Mouse (Mus musculus) heart, postnatal 0 days (tissue): ENCODE measurements around the gene Adora1. TPM values are rescaled to one million over a fixed set of nuclear protein-coding genes. Genes with fewer than 3 reads are reported as not detected.

Experiments used
- ATAC-seq: fragments of 200-750 bp; cut with Nextera tagmentation; 2 replicates; pipeline ENCODE4 v1.8.0; 2017; ENCODE audit warnings: low read depth, moderate number of reproducible peaks, moderate library complexity; ENCODE audit not compliant: insufficient read depth
- DNase-seq: peaks from one replicate; pipeline ENCODE4 v3.0.0-alpha.2; 2016; ENCODE audit warnings: low spot score
- H3K27ac ChIP-seq: fragments of 300-500 bp; sonication (generic); 2 replicates; pipeline ENCODE4 v1.5.1; 2014; ENCODE audit warnings: low read depth, mild to moderate bottlenecking
- H3K27me3 ChIP-seq: fragments of 300-500 bp; sonication (generic); 2 replicates; pipeline ENCODE4 v1.6.1; 2014; ENCODE audit warnings: low read length, mixed read lengths; ENCODE audit not compliant: control insufficient read depth, insufficient read depth
- H3K36me3 ChIP-seq: fragments of 300-500 bp; sonication (generic); replicated peaks from 2 replicates; pipeline ENCODE4 v1.6.1; 2014; ENCODE audit warnings: low read length, mixed read lengths; ENCODE audit not compliant: control insufficient read depth, insufficient read depth
- H3K4me1 ChIP-seq: fragments of 300-500 bp; sonication (generic); 2 replicates; pipeline ENCODE4 v1.6.1; 2014; ENCODE audit warnings: antibody characterized with exemption; ENCODE audit not compliant: control insufficient read depth, insufficient read depth
- H3K4me2 ChIP-seq: fragments of 300-500 bp; sonication (generic); 2 replicates; pipeline ENCODE4 v1.6.1; 2014; ENCODE audit warnings: low read depth, mild to moderate bottlenecking, low read length, moderate library complexity
- H3K4me3 ChIP-seq: fragments of 300-500 bp; sonication (generic); 2 replicates; pipeline ENCODE4 v1.5.1; 2014; ENCODE audit warnings: low read depth, low read length
- H3K9ac ChIP-seq: fragments of 300-500 bp; sonication (generic); replicated peaks from 2 replicates; pipeline ENCODE4 v1.6.1; 2014; ENCODE audit warnings: low read depth, low read length, mixed read lengths
- H3K9me3 ChIP-seq: fragments of 300-500 bp; sonication (generic); replicated peaks from 2 replicates; pipeline ENCODE4 v1.6.1; 2016; ENCODE audit warnings: low read length; ENCODE audit not compliant: control insufficient read depth
- CTCF ChIP-seq: IDR thresholded peaks from 2 replicates; pipeline ENCODE4 v1.5.1; 2016; ENCODE audit warnings: antibody characterized with exemption, control low read depth, low read depth
- EP300 ChIP-seq: IDR thresholded peaks from 2 replicates; pipeline ENCODE4 v1.6.1; 2016; ENCODE audit warnings: antibody characterized with exemption, low read depth
- WGBS: fragments of 180-500 bp; shearing (Covaris S2); extraction: QIAGEN DNeasy Blood & Tissue Kit; methylation state at CpG from one replicate; pipeline ENCODE4 v1.1.7; 2014; 5-methylcytosine and 5-hydroxymethylcytosine counted together
- polyA plus RNA-seq: library from polyadenylated mRNA; unstranded; fragments of >200 nt; fragmentation: Nextera tagmentation; extraction: Ambion mirVana; gene quantifications from 2 replicates; pipeline ENCODE4 v1.2.1, GENCODE M21; 2015
- total RNA-seq: library from RNA; depleted of rRNA; stranded (reverse); fragments of >200 nt; gene quantifications from 2 replicates; pipeline ENCODE4 v1.2.3, GENCODE M21; 2014; ENCODE audit warnings: low replicate concordance

Adora1 gene
- total and polyA plus RNA-seq, 2 experiments from 2014 or later: 12.9 to 29.2 TPM

DNA sequence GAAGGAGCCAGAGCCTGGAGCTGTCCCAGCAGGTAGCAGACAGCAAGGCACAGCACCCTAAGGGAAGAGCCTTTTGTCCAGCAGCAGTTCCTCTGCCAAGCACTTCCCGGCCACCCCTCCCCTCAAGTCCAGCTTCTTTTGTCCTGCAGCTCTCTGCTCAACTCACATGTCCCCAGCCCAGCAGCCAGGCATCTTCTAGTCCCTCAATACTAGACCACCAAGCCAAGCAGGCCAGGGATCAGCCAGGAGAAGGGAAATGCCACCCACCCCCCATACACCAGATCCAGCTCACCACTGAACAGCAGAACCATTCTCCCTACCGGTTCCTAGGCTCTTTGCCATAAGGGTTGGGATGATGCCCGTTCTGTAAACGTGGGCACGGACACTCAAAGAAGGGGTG is 15.6 kb downstream of the Adora1 start:
- H3K9me3 ChIP-seq: no peaks in the 10 kb centered on the region
- no peak overlapping the region for H3K4me2 ChIP-seq
- 79% methylated on average over 5 of the region's 5 CpGs for WGBS
- ATAC-seq: no peak
- no peak overlapping the region for H3K4me3 ChIP-seq
- no peak for DNase-seq
- no peaks in the 10 kb centered on the region for H3K36me3 ChIP-seq
- H3K27me3 ChIP-seq: no peaks in the 10 kb centered on the region
- H3K27ac ChIP-seq: no peak overlapping the region
- H3K9ac ChIP-seq: no peak overlapping the region
- no peak for TF ChIP-seq EP300
- no peak for TF ChIP-seq CTCF
- peaks cover 44% of the 10 kb centered on the region for H3K4me1 ChIP-seq

DNA sequence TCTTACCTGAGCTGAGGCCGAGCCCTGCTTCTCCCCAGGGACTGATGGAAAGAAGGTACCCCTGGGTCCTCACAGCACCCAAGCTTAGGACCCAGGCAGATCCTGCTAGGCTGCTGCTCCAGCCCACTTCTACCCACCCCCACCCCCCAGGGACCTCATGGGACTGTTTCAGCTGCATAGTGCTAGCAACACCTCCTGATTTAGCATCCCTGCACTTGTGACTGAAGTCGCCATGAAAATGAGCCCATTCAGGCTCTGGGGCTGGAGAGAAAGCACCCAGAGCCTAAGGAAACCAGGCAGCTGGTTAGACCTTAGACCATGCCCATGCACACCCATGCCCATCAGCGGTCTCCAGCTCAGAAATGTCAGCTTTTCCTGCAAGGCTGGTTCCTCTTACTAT is 17.3 kb downstream of the Adora1 start:
- Histone ChIP-seq H3K4me2 (no peak overlapping the region), H3K4me3 (no peak overlapping the region), H3K27me3 (no peaks in the 10 kb centered on the region), H3K4me1 (peaks cover 32% of the 10 kb centered on the region), H3K9ac (no peak overlapping the region), H3K36me3 (no peaks in the 10 kb centered on the region), H3K27ac (no peak overlapping the region), H3K9me3 (no peaks in the 10 kb centered on the region)
- 79% methylated on average over 3 of the region's 3 CpGs for WGBS
- TF ChIP-seq CTCF: no peak
- TF ChIP-seq EP300: no peak
- ATAC-seq (no peak), DNase-seq (no peak)

GRCm38 (mm10) chr1:134217028-134217481 is 18.2 kb downstream of the Adora1 start:
- Histone ChIP-seq H3K27ac (no peak overlapping the region), H3K4me3 (no peak overlapping the region), H3K9ac (no peak overlapping the region), H3K27me3 (no peaks in the 10 kb centered on the region), H3K4me1 (peaks cover 30% of the 10 kb centered on the region), H3K4me2 (no peak overlapping the region), H3K9me3 (no peaks in the 10 kb centered on the region), H3K36me3 (no peaks in the 10 kb centered on the region)
- DNase-seq: no peak
- no peak for TF ChIP-seq EP300
- no peak for TF ChIP-seq CTCF
- WGBS: 54% methylated on average over 12 of the region's 12 CpGs
- no peak for ATAC-seq

DNA sequence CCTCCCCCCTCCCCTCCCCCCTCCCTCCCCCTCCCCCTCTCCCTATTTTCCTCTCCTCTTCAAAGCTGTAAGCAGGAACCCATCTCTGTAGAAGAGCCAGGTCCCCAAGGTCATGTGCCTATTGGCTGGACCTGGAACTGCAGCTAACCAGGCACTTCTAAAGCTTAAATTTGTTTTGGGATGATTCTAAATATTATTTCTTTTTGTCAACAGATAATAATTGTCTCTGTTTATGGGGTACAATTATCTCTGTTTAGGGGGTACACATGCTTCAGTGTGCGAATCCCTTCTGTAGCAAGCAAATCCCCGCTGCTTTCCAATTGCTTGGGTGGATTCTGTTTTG is 18.6 kb downstream of the Adora1 start:
- Histone ChIP-seq H3K27me3 (no peaks in the 10 kb centered on the region), H3K4me2 (no peak overlapping the region), H3K4me3 (no peak overlapping the region), H3K9me3 (no peaks in the 10 kb centered on the region), H3K27ac (no peak overlapping the region), H3K4me1 (peaks cover 29% of the 10 kb centered on the region), H3K9ac (no peak overlapping the region), H3K36me3 (no peaks in the 10 kb centered on the region)
- ATAC-seq (no peak), DNase-seq (no peak)
- TF ChIP-seq EP300 (no peak), CTCF (no peak)
- 94% methylated on average over 2 of the region's 2 CpGs for WGBS

DNA sequence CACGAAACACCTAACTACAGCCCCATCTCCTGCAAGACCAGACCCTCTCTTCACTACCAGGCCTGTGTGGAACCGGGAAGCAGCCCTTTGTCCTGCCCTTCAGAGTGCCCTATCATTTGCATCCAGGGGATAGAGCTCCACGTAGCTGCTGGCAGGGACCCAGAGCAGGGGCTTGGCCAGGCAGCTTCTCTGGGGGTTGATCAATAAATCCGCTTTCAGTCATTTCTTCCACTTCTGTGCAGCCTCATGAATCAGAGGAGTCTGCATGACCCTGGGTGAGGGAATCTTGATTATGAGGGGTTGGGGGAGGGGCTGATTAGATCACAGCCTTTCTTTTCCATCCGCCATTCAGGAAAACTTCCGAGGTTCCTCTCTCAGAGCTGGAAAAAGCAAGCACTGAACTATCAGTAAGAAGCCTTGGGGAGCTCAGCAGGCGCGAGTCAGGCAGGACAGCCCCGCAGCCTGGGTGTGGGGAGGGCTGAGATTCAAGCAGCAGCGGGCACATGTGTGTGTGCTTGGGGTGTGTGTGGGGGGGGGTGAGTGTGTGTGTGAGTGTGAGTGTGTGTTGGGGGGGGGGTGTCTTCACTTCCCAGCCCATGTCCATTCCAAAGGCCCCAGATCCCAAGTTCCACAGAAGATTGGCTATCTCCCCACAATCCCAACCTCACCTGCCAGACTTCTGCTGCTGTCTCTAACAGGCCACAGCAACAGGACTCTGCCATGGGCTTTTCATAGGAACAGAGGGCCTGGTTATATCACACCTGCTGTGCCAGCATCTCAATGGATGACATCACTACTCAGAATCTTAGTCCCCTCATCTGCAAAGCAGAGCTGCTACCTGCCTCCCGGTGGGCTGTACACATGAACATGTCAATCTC is 19.2 kb downstream of the Adora1 start:
- Histone ChIP-seq H3K4me2 (no peak overlapping the region), H3K27ac (no peak overlapping the region), H3K9ac (no peak overlapping the region), H3K4me3 (no peak overlapping the region), H3K36me3 (no peaks in the 10 kb centered on the region), H3K4me1 (peaks cover 25% of the 10 kb centered on the region), H3K27me3 (no peaks in the 10 kb centered on the region), H3K9me3 (no peaks in the 10 kb centered on the region)
- TF ChIP-seq CTCF (no peak), EP300 (no peak)
- DNase-seq: no peak
- ATAC-seq: no peak
- 46% methylated on average over 11 of the region's 11 CpGs for WGBS

DNA sequence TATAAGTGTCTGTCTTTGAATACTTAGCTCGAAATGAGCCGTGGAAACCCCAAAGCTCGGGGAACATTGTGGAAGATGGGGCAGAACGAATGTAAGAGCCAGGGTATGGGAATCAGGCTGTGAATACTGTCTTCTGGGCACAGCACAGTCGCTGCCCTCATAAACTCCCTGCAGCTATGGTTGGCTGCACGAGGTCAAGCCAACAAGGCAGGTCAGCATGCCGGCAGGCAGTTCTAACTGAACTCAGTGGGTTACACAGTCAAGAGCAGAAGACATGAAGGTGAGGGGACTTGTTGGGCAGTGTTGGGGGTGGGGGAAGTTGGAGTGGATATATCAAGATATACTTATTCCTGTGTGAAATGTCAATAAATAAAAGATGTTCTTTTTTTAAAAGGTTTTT is 20.2 kb downstream of the Adora1 start:
- no peak overlapping the region for H3K27ac ChIP-seq
- H3K4me3 ChIP-seq: no peak overlapping the region
- peaks cover 30% of the 10 kb centered on the region for H3K4me1 ChIP-seq
- H3K9ac ChIP-seq: no peak overlapping the region
- DNase-seq: no peak
- H3K4me2 ChIP-seq: no peak overlapping the region
- no peaks in the 10 kb centered on the region for H3K9me3 ChIP-seq
- no peaks in the 10 kb centered on the region for H3K27me3 ChIP-seq
- H3K36me3 ChIP-seq: no peaks in the 10 kb centered on the region
- ATAC-seq: no peak
- no peak for TF ChIP-seq CTCF
- TF ChIP-seq EP300: no peak
- 82% methylated on average over 7 of the region's 7 CpGs for WGBS
